In genomic region chr12:50545610-50545919, GRCm38 (mm10) we compare ENCODE assay signal across 12 mouse cellular contexts.
DNase-seq lines count a peak whose midpoint lies in the region; ATAC-seq lines count a peak whose summit lies in the region.
"Had no signal": no experiment of that assay in that cellular context is flagged by ENCODE, and none has a peak within 500 bp of the region (broad histone marks: within the 10 kb centered on the region; RNA-seq: fewer than 3 reads in every experiment).

No protein-coding gene starts in this region.

- H3K27ac ChIP-seq in hindbrain, embryonic 12.5 days = no peak overlapping the region
- H3K27ac ChIP-seq in hindbrain, embryonic 14.5 days = no peak overlapping the region
- H3K27ac ChIP-seq in heart, embryonic 12.5 days (ENCODE audit: poor library complexity, severe bottlenecking) = peak overlapping the region; percentile 36; the same call in 1 of the 2 replicates

- H3K27me3 ChIP-seq in hindbrain, embryonic 12.5 days = no peaks in the 10 kb centered on the region
- H3K27me3 ChIP-seq in hindbrain, embryonic 14.5 days (ENCODE audit: control insufficient read depth, insufficient read depth, low read length) = no peaks in the 10 kb centered on the region
- H3K27me3 ChIP-seq in heart, embryonic 12.5 days (replicated peaks) = no peaks in the 10 kb centered on the region
- H3K27me3 ChIP-seq: CH12.LX had no signal

- H3K9ac ChIP-seq in hindbrain, embryonic 12.5 days = no peak overlapping the region
- H3K9ac ChIP-seq in hindbrain, embryonic 14.5 days = no peak overlapping the region
- H3K9ac ChIP-seq in heart, embryonic 12.5 days = no peak overlapping the region

- 45% methylated on average over 5 of the region's 5 CpGs for WGBS in hindbrain, embryonic 12.5 days
- WGBS in hindbrain, embryonic 14.5 days = 46% methylated on average over 5 of the region's 5 CpGs
- 52% methylated on average over 5 of the region's 5 CpGs for WGBS in heart, embryonic 12.5 days

- H3K4me2 ChIP-seq in hindbrain, embryonic 12.5 days (replicated peaks) = no peak overlapping the region
- no peak overlapping the region for H3K4me2 ChIP-seq in hindbrain, embryonic 14.5 days (replicated peaks)
- no peak overlapping the region for H3K4me2 ChIP-seq in heart, embryonic 12.5 days

- no peak for DNase-seq in hindbrain, embryonic 14.5 days (ENCODE audit: low spot score)
- peak; percentile 7 for DNase-seq in ovary, adult 18-20 months (ENCODE audit: low spot score)
- no peak for DNase-seq in ovary, postnatal 14 days (ENCODE audit: low spot score)
- DNase-seq in cerebellum, adult 8-10 months = no peak
- DNase-seq in yolk sac, embryonic 10.5 days (ENCODE audit: low spot score) = no peak
- no peak for DNase-seq in spleen, adult 18-20 months
- DNase-seq: cerebellum, adult 11-12 months; right cerebral cortex, adult 18-20 months had no signal

- ATAC-seq in hindbrain, embryonic 12.5 days (ENCODE audit: low FRiP score) = peak; percentile 19; the same call in 1 of the 2 replicates
- no peak for ATAC-seq in hindbrain, embryonic 14.5 days (ENCODE audit: low FRiP score)
- no peak for ATAC-seq in heart, embryonic 12.5 days (ENCODE audit: insufficient number of reproducible peaks, low FRiP score)

- no peaks in the 10 kb centered on the region for H3K36me3 ChIP-seq in hindbrain, embryonic 12.5 days
- no peaks in the 10 kb centered on the region for H3K36me3 ChIP-seq in hindbrain, embryonic 14.5 days (replicated peaks; ENCODE audit: control insufficient read depth, insufficient read depth)
- no peaks in the 10 kb centered on the region for H3K36me3 ChIP-seq in heart, embryonic 12.5 days

- no peaks in the 10 kb centered on the region for H3K9me3 ChIP-seq in hindbrain, embryonic 12.5 days (replicated peaks)
- H3K9me3 ChIP-seq in hindbrain, embryonic 14.5 days (ENCODE audit: control insufficient read depth, low read length) = no peaks in the 10 kb centered on the region
- no peaks in the 10 kb centered on the region for H3K9me3 ChIP-seq in heart, embryonic 12.5 days (replicated peaks)

- no peak overlapping the region for H3K4me3 ChIP-seq in hindbrain, embryonic 12.5 days
- no peak overlapping the region for H3K4me3 ChIP-seq in hindbrain, embryonic 14.5 days (replicated peaks; ENCODE audit: low read length)
- no peak overlapping the region for H3K4me3 ChIP-seq in heart, embryonic 12.5 days
- H3K4me3 ChIP-seq: erythroblast, embryonic 14.5 days had no signal

- peaks cover 10% of the 10 kb centered on the region; the same call in 1 of the 2 replicates for H3K4me1 ChIP-seq in hindbrain, embryonic 12.5 days
- no peaks in the 10 kb centered on the region; the same call in 1 of the 2 replicates for H3K4me1 ChIP-seq in hindbrain, embryonic 14.5 days (replicated peaks; ENCODE audit: control insufficient read depth, insufficient read depth, low read length)
- H3K4me1 ChIP-seq in heart, embryonic 12.5 days (replicated peaks) = peaks cover 32% of the 10 kb centered on the region
